Mouse (Mus musculus): ENCODE results near the gene Rel. TPM values are rescaled to one million over a fixed set of nuclear protein-coding genes. Genes with fewer than 3 reads are reported as not detected.

Rel gene
- 2.7 TPM for polyA plus RNA-seq (2014; fragmentation: Illumina TruSeq; extraction: RNeasy Lipid Tissue Mini Kit (QIAGEN cat#74804); ENCODE audit: low read depth, low replicate concordance)

DNA sequence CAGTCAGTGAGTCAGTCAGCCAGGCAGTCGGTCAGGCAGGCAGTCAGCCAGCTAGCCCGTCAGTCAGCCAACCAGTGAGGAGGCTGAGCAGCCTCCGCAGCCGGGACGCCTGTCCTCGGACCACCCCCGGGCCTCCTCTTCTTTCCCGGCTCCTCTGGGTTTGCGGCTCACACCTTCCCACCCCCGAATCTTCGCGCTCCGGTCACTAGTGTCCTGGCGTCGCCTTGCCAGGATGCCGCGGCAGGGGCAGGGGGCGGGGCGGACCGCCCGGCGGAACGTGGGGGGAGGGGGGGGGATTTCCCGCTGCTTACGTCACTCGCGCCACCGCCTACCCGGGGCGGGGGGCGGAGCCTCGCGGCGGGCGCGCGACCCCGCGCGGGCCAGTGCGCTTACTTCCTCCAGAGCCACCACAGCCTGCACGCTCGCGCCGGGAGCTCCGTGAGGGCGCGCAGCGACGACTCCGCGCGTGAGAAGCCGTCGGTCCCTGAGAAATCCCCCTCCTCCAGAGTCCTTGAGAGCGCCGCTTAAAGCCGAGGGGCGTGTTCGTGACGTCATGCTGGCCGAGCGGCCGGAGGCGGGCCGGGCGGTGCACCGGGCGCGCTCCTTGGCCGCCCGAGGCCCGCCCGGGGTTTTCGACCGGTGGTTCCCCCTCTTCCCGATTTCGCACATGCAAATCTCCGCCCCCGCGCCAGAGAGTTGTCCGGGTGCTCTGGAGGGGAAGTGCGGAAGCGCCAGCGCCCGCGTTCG lies at the start of gene Rel:
Gene Rel (minus strand): TSS at position 211 of the 747 bp plus-strand sequence.

Other genes starting within 250 kb of the Rel start
- gene 1700093K21Rik, start 249.8 kb downstream of the Rel start, polyA plus RNA-seq (2014; fragmentation: Illumina TruSeq; extraction: RNeasy Lipid Tissue Mini Kit (QIAGEN cat#74804); ENCODE audit: low read depth, low replicate concordance) = not detected
- 40.1 TPM for gene 0610010F05Rik, start 137.3 kb downstream of the Rel start, polyA plus RNA-seq (2014; fragmentation: Illumina TruSeq; extraction: RNeasy Lipid Tissue Mini Kit (QIAGEN cat#74804); ENCODE audit: low read depth, low replicate concordance)
- 39.4 TPM for gene Pus10, start 105.3 kb downstream of the Rel start, polyA plus RNA-seq (2014; fragmentation: Illumina TruSeq; extraction: RNeasy Lipid Tissue Mini Kit (QIAGEN cat#74804); ENCODE audit: low read depth, low replicate concordance)
- 69.4 TPM for gene Pex13, start 105.0 kb downstream of the Rel start, polyA plus RNA-seq (2014; fragmentation: Illumina TruSeq; extraction: RNeasy Lipid Tissue Mini Kit (QIAGEN cat#74804); ENCODE audit: low read depth, low replicate concordance)
- gene Papolg, start 124.3 kb upstream of the Rel start, polyA plus RNA-seq (2014; fragmentation: Illumina TruSeq; extraction: RNeasy Lipid Tissue Mini Kit (QIAGEN cat#74804); ENCODE audit: low read depth, low replicate concordance) = 26.4 TPM

Measured in kidney, adult 10 weeks (tissue).